Mouse (Mus musculus) midbrain, embryonic 16.5 days (tissue): ENCODE measurements around the gene Junb. TPM values are rescaled to one million over a fixed set of nuclear protein-coding genes. Genes with fewer than 3 reads are reported as not detected.

Source experiments
- ATAC-seq: fragments of 200-750 bp; cut with Nextera tagmentation; 2 replicates; pipeline ENCODE4 v1.8.0; 2017; ENCODE audit warnings: moderate TSS enrichment
- H3K27ac ChIP-seq: fragments of 300-500 bp; sonication (generic); 2 replicates; pipeline ENCODE4 v1.5.1; 2014; ENCODE audit warnings: mild to moderate bottlenecking, low read length, mixed read lengths
- H3K27me3 ChIP-seq: fragments of 300-500 bp; sonication (generic); 2 replicates; pipeline ENCODE4 v1.6.1; 2014; ENCODE audit warnings: low read depth, low read length, mixed read lengths; ENCODE audit not compliant: control insufficient read depth, insufficient read depth
- H3K36me3 ChIP-seq: fragments of 300-500 bp; sonication (generic); 2 replicates; pipeline ENCODE4 v1.6.1; 2014; ENCODE audit warnings: mild to moderate bottlenecking, low read length, moderate library complexity, mixed read lengths; ENCODE audit not compliant: control insufficient read depth, insufficient read depth
- H3K4me1 ChIP-seq: fragments of 300-500 bp; sonication (generic); 2 replicates; pipeline ENCODE4 v1.6.1; 2014; ENCODE audit warnings: mild to moderate bottlenecking, low read length, mixed read lengths; ENCODE audit not compliant: control insufficient read depth, insufficient read depth
- H3K4me2 ChIP-seq: fragments of 300-500 bp; sonication (generic); 2 replicates; pipeline ENCODE4 v1.6.1; 2014; ENCODE audit warnings: mild to moderate bottlenecking, low read length, mixed read lengths
- H3K4me3 ChIP-seq: fragments of 300-500 bp; sonication (generic); 2 replicates; pipeline ENCODE4 v1.5.1; 2014; ENCODE audit warnings: low read depth, mild to moderate bottlenecking, low read length, moderate library complexity, mixed read lengths
- H3K9ac ChIP-seq: fragments of 300-500 bp; sonication (generic); 2 replicates; pipeline ENCODE4 v1.6.1; 2014; ENCODE audit warnings: low read depth, low read length, mixed read lengths
- H3K9me3 ChIP-seq: fragments of 300-500 bp; sonication (generic); replicated peaks from 2 replicates; pipeline ENCODE4 v1.6.1; 2014; ENCODE audit warnings: mild to moderate bottlenecking, low read length, mixed read lengths; ENCODE audit not compliant: control insufficient read depth, poor library complexity, severe bottlenecking
- WGBS: fragments of 180-500 bp; shearing (Covaris S2); extraction: QIAGEN DNeasy Blood & Tissue Kit; methylation state at CpG from one replicate; pipeline ENCODE4 v1.1.7; 2014; 5-methylcytosine and 5-hydroxymethylcytosine counted together
- polyA plus RNA-seq: library from polyadenylated mRNA; unstranded; fragments of >200 nt; fragmentation: Nextera tagmentation; extraction: Ambion mirVana; gene quantifications from 2 replicates; pipeline ENCODE4 v1.2.1, GENCODE M21; 2015

Junb gene
- polyA plus RNA-seq, 1 experiment from 2014 or later, result 5.3 TPM

DNA sequence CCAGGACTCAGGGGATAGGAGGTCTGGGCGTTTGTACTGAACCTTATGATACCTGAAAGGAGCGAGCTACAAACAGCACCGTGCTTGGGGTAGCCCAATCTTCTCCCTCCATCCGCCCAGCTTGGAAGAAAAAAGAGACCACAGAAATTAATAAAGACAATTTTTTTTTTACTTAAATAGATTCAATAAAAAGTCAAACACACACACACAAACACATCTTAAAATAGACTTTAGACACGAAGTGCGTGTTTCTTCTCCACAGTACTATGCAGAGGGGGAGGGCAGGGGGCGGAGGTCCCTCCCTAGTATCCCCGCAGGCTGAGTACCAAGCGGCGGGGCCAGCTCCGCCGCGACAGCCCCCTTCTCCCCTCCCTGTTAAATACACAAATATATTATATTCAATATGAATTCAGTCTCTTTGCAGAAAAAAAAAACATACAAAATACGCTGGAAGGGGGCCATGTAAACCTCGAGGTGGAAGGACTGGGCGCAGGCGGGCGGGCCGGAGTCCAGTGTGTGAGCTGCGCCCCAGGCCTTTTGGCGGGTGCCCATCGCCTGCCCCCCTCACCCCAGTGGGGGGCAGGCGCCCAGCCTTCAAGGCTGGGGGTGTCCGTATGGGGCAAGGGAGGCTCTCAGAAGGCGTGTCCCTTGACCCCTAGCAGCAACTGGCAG is 1.6 kb downstream of the Junb start:
- Histone ChIP-seq H3K27me3 (0 out of 2 replicates have a peak, but pooled peaks cover 3% of the 10 kb centered on the region), H3K4me2 (peak overlapping the region; percentile 100), H3K36me3 (peaks cover 11% of the 10 kb centered on the region), H3K9me3 (no peaks in the 10 kb centered on the region), H3K4me3 (peak overlapping the region; percentile 59), H3K27ac (no peak overlapping the region), H3K4me1 (peaks cover 58% of the 10 kb centered on the region), H3K9ac (peak overlapping the region; percentile 64)
- ATAC-seq, result no peak
- WGBS, result 2% methylated on average over 24 of the region's 25 CpGs

DNA sequence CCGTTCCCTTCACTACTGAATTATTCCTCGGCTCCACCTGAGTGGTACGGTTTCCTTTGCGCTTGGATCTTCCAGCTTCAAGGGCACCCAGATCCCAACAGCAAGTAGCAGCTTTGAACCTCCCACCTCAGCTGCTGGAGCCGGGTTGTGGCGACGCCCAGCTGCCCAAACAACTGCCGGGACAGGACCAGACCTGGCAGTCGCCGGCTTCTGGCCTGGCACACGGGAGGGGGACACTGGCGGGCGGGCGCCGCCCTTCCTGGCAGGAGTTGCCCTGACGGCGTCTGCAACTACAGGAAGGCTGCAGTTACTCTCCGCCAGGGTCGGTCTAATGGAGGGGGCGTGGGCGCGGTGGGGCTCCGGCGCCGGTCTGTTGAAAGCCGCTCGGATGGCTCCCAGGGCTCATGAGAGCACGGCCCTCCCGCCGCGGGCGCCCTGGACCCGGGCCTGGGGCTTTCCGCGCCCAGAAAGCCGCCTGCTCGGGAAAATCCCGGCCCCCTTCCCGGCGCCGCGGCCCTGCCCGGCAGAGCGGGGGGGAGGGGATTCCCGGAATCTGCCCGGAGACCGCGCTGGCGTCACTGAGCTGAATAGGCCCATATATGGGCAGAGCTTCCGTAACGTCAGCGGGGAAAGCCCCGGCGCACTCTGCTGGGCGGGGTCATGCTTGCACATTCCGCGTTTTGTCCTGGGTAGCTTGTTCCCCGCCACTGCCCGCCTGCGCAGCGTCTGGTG is 2.3 kb downstream of the Junb start:
- Histone ChIP-seq H3K9me3 (no peaks in the 10 kb centered on the region), H3K4me3 (peak overlapping the region; percentile 59), H3K9ac (peak overlapping the region; percentile 64), H3K27me3 (0 out of 2 replicates have a peak, but pooled peaks cover 3% of the 10 kb centered on the region), H3K4me1 (peaks cover 59% of the 10 kb centered on the region), H3K27ac (no peak overlapping the region; the same call in 1 of the 2 replicates), H3K36me3 (peaks cover 16% of the 10 kb centered on the region), H3K4me2 (peak overlapping the region; percentile 100)
- peak; percentile 67 for ATAC-seq
- under 1% methylated on average over 57 of the region's 61 CpGs for WGBS

- 0 out of 2 replicates have a peak, but pooled peaks cover 3% of the 10 kb centered on the region for H3K27me3 ChIP-seq
- H3K9ac ChIP-seq, result no peak overlapping the region
- no peak overlapping the region for H3K4me3 ChIP-seq
- peaks cover 16% of the 10 kb centered on the region for H3K36me3 ChIP-seq
- ATAC-seq, result no peak
- H3K4me2 ChIP-seq, result peak overlapping the region; percentile 100; the same call in 1 of the 2 replicates
- no peaks in the 10 kb centered on the region for H3K9me3 ChIP-seq
- H3K4me1 ChIP-seq, result peaks cover 59% of the 10 kb centered on the region
- 31% methylated on average over 7 of the region's 7 CpGs for WGBS
- no peak overlapping the region for H3K27ac ChIP-seq
Measured at GRCm38 (mm10) chr8:84975434-84975833, 3.1 kb downstream of the Junb start.

DNA sequence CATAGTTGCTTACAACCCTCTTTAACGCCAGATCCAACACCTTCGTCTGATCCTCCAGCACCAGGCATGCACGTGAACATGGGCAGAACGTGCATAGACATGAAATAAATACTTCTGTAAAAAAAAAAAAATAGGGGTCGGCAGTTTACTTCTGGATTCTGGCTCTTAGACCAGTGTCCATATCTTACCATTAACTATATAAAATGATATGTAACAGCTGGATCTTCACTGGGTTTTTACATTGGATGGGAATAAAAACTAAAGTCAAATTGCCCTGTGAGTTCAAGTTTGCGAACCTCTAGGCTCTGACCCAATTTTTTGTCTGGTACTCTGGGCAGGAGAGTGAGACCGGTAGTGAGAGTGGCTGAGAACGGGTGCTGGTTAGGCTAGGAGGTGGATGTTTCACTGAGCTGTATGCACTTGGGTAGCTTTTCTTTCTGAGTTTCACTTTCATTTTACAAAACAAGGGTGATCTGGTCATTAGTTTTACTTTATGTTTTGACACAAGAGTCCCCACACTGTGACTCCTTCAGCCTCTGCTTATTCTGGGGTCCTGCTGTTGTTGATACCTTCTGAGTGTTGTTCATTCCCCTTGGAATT is 3.9 kb downstream of the Junb start:
- Histone ChIP-seq H3K4me2 (no peak overlapping the region), H3K36me3 (peaks cover 16% of the 10 kb centered on the region), H3K27me3 (0 out of 2 replicates have a peak, but pooled peaks cover 3% of the 10 kb centered on the region), H3K9me3 (no peaks in the 10 kb centered on the region), H3K9ac (no peak overlapping the region), H3K4me3 (no peak overlapping the region), H3K27ac (no peak overlapping the region), H3K4me1 (peaks cover 54% of the 10 kb centered on the region)
- ATAC-seq, result no peak
- WGBS, result 81% methylated on average over 8 of the region's 8 CpGs

DNA sequence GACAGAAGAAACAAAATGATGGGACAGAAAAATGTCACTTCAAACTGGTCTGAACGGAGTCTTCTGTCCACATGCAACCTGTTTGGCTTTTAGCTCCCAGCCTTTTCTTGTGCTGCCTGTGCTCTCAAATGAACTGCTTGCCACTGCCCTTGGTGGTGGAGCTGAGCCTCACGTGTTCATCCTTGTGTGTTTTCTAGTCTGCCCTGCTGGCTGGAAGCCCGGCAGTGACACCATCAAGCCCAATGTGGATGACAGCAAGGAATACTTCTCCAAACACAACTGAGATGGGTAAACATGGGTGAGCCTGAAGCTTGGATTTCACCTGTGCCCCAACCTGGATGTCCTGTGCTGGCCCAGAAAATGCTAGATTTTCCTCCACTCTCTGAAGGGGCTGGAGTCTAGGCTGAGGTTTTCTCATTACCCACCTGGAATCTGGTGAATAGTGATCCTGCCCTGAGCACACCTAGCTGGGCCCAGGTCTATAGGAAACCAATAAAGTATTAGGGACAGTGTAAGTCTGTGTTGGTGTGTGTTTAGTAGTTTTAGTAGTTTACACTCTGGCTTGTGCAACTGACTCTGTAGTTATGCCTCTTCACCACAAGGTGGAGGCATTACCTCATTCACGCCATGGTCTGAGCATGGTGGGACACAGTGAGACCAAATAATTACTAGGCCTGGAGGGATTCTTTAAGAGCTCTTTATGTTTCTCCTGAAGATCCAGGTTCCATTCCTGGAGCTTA is 4.5 kb downstream of the Junb start:
- 61% methylated on average over 4 of the region's 4 CpGs for WGBS
- Histone ChIP-seq H3K9ac (no peak overlapping the region), H3K4me2 (no peak overlapping the region), H3K4me3 (no peak overlapping the region), H3K4me1 (peaks cover 48% of the 10 kb centered on the region), H3K9me3 (no peaks in the 10 kb centered on the region), H3K27me3 (0 out of 2 replicates have a peak, but pooled peaks cover 3% of the 10 kb centered on the region), H3K27ac (no peak overlapping the region), H3K36me3 (peaks cover 16% of the 10 kb centered on the region)
- ATAC-seq, result 0 out of 2 replicates have a peak, but pooled peaks have one; percentile 3

DNA sequence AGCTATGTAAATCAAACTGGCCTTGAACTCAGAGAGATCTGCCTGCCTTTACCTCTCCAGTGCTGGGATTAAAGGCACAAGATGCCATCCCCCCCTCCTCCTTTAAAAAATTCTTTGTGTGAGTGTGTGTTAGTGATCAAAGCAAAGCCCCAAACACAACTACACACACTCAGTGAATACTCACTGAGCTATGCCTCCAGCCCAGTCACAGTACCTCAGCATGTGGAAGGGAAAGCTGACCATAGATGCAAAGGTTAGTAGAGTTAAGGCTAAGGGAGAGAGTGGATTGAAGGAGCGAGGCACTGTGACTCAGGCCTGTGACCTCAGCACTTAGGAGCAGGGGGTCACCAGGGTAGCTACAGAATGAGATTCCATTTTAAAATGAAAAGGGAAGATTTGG is 5.4 kb downstream of the Junb start:
- Histone ChIP-seq H3K4me1 (peaks cover 48% of the 10 kb centered on the region), H3K36me3 (peaks cover 16% of the 10 kb centered on the region), H3K4me2 (no peak overlapping the region), H3K9ac (no peak overlapping the region), H3K27me3 (0 out of 2 replicates have a peak, but pooled peaks cover 3% of the 10 kb centered on the region), H3K4me3 (no peak overlapping the region), H3K9me3 (no peaks in the 10 kb centered on the region), H3K27ac (no peak overlapping the region)
- no peak for ATAC-seq
- 89% methylated on average over 1 of the region's 1 CpGs for WGBS

DNA sequence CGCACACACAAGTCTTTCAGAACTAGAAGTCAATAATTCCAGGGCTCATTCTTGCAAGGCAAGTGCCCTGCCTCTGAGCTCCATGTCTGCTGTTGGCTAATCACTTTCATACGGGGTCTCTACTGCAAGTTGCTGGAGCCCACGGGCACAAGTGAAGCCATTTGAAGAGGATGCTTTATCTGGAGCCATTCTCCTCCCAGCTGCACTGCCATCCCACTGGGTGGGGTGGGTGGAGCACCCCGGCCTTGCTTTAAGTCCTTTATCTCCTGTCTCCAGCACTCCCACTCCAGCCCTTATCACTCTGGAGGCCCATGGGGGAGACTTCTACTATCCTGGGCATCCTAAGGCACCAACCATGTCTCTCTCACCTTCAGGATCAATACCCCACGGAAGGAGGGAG is 7.6 kb downstream of the Junb start:
- WGBS, result 58% methylated on average over 5 of the region's 5 CpGs
- no peaks in the 10 kb centered on the region for H3K27me3 ChIP-seq
- peak overlapping the region; percentile 96 for H3K9ac ChIP-seq
- H3K27ac ChIP-seq, result no peak overlapping the region
- H3K4me3 ChIP-seq, result peak overlapping the region; percentile 82
- no peaks in the 10 kb centered on the region for H3K9me3 ChIP-seq
- peaks cover 29% of the 10 kb centered on the region for H3K4me1 ChIP-seq
- no peak for ATAC-seq
- peaks cover 16% of the 10 kb centered on the region for H3K36me3 ChIP-seq
- peak overlapping the region; percentile 97 for H3K4me2 ChIP-seq

DNA sequence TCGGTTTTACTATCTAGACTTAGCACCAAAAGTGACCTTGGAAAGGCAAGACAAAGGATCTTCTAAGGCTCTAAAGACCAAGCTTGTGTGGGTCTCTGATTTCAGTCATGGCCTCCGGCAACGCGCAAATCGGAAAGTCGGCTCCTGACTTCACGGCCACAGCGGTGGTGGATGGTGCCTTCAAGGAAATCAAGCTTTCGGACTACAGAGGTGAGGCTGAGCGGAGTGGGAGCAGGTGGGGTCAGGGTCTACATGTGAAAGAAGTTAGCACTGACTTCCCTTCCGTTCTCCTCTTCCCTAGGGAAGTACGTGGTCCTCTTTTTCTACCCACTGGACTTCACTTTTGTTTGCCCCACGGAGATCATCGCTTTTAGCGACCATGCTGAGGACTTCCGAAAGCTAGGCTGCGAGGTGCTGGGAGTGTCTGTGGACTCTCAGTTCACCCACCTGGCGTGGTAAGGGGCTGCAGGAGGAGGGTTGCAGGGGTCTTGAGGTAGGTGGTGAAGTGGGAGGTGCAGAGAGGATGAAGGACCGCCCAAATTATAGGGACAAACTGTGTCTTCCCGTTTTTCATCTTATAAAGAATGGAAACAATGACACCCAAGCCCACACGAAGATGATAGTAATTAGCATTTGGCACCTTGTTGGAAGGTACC is 8.3 kb downstream of the Junb start:
- WGBS, result 4% methylated on average over 21 of the region's 21 CpGs
- H3K27ac ChIP-seq, result peak overlapping the region; percentile 93
- peaks cover 28% of the 10 kb centered on the region for H3K4me1 ChIP-seq
- H3K4me3 ChIP-seq, result peak overlapping the region; percentile 82
- ATAC-seq, result no peak
- peak overlapping the region; percentile 97 for H3K4me2 ChIP-seq
- H3K9me3 ChIP-seq, result no peaks in the 10 kb centered on the region
- peak overlapping the region; percentile 96 for H3K9ac ChIP-seq
- H3K27me3 ChIP-seq, result no peaks in the 10 kb centered on the region
- H3K36me3 ChIP-seq, result peaks cover 16% of the 10 kb centered on the region
